Mouse (Mus musculus) heart, embryonic 10.5 days (tissue): ENCODE results near the gene Nsg1. TPM values are rescaled to one million over a fixed set of nuclear protein-coding genes. Genes with fewer than 3 reads are reported as not detected.

ENCODE experiments used
- DNase-seq: peaks from one replicate; pipeline ENCODE4 v3.0.0-alpha.2; 2017; ENCODE audit warnings: low spot score
- H3K27ac ChIP-seq: fragments of 300-500 bp; sonication (generic); 2 replicates; pipeline ENCODE4 v1.5.1; 2016; ENCODE audit warnings: mild to moderate bottlenecking
- H3K27me3 ChIP-seq: fragments of 300-500 bp; sonication (generic); 2 replicates; pipeline ENCODE4 v1.6.1; 2016; ENCODE audit warnings: mild to moderate bottlenecking; ENCODE audit not compliant: poor library complexity, insufficient read depth, severe bottlenecking
- H3K36me3 ChIP-seq: fragments of 300-500 bp; sonication (generic); 2 replicates; pipeline ENCODE4 v1.6.1; 2016; ENCODE audit warnings: mild to moderate bottlenecking, moderate library complexity
- H3K4me1 ChIP-seq: fragments of 300-500 bp; sonication (generic); 2 replicates; pipeline ENCODE4 v1.6.1; 2016; ENCODE audit warnings: mild to moderate bottlenecking
- H3K4me3 ChIP-seq: fragments of 300-500 bp; sonication (generic); 2 replicates; pipeline ENCODE4 v1.5.1; 2016; ENCODE audit warnings: mild to moderate bottlenecking, moderate library complexity
- H3K9me3 ChIP-seq: fragments of 300-500 bp; sonication (generic); 2 replicates; pipeline ENCODE4 v1.6.1; 2016; ENCODE audit warnings: mild to moderate bottlenecking, moderate library complexity
- WGBS: fragments of 180-500 bp; shearing (Covaris S2); methylation state at CpG from one replicate; pipeline ENCODE4 v1.1.7; 2016; 5-methylcytosine and 5-hydroxymethylcytosine counted together
- polyA plus RNA-seq: library from polyadenylated mRNA; unstranded; fragments of >200 nt; fragmentation: Nextera tagmentation; extraction: Ambion mirVana; gene quantifications from 2 replicates; pipeline ENCODE4 v1.2.1, GENCODE M21; 2016

The Nsg1 gene
- 17.4 and 32.6 TPM in 2 replicates for polyA plus RNA-seq

DNA sequence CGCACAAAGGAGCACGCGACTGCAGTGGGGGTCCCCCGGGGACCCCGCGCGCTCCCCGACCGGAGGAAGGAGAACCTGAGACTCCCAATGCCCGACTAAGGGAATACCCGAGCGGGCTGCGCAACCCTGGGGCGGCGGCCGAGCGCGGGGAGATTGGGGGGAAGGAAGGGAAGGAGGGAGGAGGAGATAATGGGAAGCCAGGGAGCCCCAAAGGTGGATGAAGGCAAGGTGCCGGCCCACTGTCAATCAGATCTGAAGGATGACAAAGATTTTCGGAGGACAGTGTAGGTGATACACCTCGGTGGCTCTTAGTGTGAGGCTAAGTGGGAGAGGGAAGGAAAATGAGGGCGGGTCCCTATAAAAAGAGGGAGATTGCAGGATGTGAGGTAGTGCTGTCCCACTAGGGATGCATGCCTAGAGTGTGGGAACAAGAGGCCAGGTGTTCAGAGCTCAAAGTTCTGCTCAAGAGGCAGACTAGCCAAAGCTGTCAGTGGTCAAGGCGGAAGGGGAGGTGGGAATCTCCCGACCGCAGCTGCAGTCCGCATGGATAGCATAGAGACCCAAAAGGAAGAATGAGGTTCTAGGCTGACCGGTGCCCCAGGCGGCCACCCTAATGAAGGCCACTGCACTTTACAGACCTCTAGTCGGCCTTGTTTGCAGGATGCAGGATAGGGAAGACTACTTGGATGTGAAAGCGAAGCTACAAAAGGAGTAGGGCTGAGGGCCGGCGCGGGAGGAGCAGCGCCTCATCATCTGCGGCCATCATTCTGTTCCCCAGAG is at the start of gene Nsg1:
Gene Nsg1 (minus strand): TSS at position 274 of the 780 bp plus-strand sequence.
- peaks cover 90% of the 10 kb centered on the region for H3K27me3 ChIP-seq
- peaks cover 9% of the 10 kb centered on the region for H3K4me1 ChIP-seq
- no peaks in the 10 kb centered on the region for H3K9me3 ChIP-seq
- DNase-seq = no peak
- H3K4me3 ChIP-seq = peak within 1 kb of the TSS; percentile 78
- peak within 1 kb of the TSS; percentile 82 for H3K27ac ChIP-seq
- 8% methylated on average over 35 of the region's 35 CpGs for WGBS
- H3K36me3 ChIP-seq = peaks cover 3% of the 10 kb centered on the region

DNA sequence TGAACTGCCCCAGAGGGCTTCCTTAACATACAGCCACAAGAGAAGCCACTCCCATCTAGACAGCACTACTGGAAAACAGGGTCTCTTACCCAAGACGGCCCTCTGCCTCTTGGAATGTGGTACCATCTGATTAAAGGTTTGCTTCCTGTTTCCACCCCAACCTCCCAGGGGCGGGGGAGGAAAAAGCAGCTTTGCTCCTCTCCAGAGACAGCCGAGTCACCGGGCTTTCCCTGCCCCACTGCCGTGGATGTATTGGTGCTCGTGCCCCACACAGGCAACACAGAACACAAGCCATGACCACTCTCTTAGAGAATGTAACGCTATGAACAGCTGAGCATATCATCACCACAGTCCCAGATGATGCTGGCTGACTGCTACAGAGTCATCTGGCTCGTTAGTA is 49.3 kb upstream of the Nsg1 start:
- Histone ChIP-seq H3K4me1 (peaks cover 5% of the 10 kb centered on the region; the same call in 1 of the 2 replicates), H3K36me3 (peaks cover 57% of the 10 kb centered on the region), H3K4me3 (no peak overlapping the region), H3K9me3 (no peaks in the 10 kb centered on the region), H3K27me3 (no peaks in the 10 kb centered on the region), H3K27ac (no peak overlapping the region)
- WGBS = 49% methylated on average over 8 of the region's 8 CpGs
- no peak for DNase-seq

DNA sequence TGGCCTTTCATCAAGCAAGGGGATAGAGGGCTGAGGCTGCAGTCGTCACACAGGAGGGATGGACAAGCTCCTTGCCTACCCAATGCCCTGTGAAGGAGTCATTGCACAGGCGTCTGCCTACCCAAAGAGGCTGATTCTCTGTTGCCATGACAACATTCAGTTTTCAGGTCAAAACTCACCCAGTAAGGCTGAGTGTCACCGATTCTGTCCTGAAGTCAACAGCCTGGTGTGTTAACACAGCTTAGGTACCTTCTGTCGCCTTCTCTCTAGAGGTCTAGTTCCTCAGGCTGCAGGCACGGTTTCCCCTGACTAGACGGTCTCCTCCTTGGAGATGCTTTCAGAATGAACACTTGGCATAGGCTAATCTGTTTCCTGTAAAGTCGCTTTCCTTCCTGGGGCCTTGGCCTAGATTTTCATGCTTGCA is 45.6 kb upstream of the Nsg1 start:
- Histone ChIP-seq H3K4me1 (peaks cover 5% of the 10 kb centered on the region; the same call in 1 of the 2 replicates), H3K27me3 (no peaks in the 10 kb centered on the region), H3K9me3 (no peaks in the 10 kb centered on the region), H3K27ac (no peak overlapping the region), H3K4me3 (no peak overlapping the region), H3K36me3 (peaks cover 60% of the 10 kb centered on the region)
- no peak for DNase-seq
- 85% methylated on average over 7 of the region's 7 CpGs for WGBS

DNA sequence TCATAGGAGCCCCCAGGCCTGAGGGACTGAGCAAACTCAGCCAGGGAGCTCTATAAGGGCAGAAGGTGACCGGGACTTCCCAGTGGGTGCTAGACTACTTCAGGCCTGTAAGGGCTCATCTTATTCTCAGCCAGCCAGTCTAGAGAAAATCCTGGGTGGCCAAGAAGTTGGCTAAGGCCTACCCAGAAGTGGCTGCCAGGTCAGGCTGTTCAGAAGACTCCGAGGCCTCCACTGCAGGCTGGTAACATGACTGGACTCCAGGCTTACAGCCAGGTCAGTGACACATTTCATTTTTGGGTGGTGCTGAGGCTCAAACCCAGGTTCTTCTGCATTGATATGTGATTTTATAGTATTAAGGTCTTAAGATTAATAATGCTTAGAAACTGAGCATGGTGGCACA is 40.0 kb upstream of the Nsg1 start:
- no peak for DNase-seq
- WGBS = 88% methylated on average over 2 of the region's 2 CpGs
- Histone ChIP-seq H3K4me3 (no peak overlapping the region), H3K27me3 (no peaks in the 10 kb centered on the region), H3K27ac (no peak overlapping the region), H3K4me1 (no peaks in the 10 kb centered on the region), H3K36me3 (peaks cover 45% of the 10 kb centered on the region), H3K9me3 (no peaks in the 10 kb centered on the region)

DNA sequence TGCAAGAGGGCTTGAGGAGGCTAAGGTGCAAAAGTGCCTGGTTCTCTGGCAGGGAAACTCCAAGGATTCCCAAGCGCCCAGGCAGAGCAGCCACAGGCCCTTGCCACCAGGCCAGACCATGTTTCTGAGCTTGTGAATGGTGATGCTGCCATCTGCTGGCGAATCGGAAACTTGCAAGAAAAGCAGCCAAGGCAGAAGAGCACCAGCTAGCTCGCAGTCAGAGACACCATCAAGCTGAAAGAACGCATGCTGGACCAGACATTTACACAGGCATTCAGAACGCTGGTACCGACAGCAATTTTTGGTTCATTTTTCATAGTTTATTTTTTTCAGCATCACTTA is 37.7 kb upstream of the Nsg1 start:
- H3K9me3 ChIP-seq = no peaks in the 10 kb centered on the region
- WGBS = 19% methylated on average over 7 of the region's 7 CpGs
- H3K4me1 ChIP-seq = no peaks in the 10 kb centered on the region
- H3K36me3 ChIP-seq = peaks cover 22% of the 10 kb centered on the region
- H3K27ac ChIP-seq = no peak overlapping the region
- peak; percentile 89 for DNase-seq
- H3K27me3 ChIP-seq = no peaks in the 10 kb centered on the region
- no peak overlapping the region for H3K4me3 ChIP-seq

DNA sequence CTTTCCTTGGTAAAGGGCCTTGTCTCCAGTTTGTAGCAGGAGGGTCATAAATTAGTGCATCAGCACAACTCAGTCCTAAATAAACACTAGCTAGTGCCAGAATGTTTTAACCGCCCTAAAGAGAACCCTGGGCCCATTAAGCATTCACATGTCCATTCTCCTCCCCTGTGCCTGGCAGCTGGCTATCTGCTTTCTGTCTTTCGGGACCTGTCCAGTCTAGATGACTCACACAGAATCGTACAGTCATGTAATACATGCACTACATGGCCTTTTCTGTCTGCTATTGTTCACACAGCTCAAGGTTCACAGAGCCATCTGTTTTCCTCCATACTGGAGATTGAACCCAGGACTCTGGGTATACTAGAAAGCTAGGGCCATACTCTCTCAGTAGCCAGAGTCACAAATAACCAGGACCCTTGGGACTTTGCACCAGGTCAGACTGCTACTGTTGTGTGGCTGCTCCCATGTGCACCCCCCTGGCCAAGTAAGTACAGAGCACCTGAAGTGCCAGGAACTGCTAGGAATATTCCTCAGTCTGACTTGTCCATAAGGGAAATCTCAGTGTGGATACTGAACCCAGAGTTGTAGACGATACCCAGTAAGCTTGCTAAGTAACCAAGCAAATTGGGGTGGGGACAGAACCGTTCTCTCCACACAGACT is 37.2 kb upstream of the Nsg1 start:
- no peak for DNase-seq
- Histone ChIP-seq H3K27ac (no peak overlapping the region), H3K4me1 (no peaks in the 10 kb centered on the region), H3K9me3 (no peaks in the 10 kb centered on the region), H3K36me3 (peaks cover 17% of the 10 kb centered on the region), H3K27me3 (no peaks in the 10 kb centered on the region), H3K4me3 (no peak overlapping the region)
- WGBS = 64% methylated on average over 5 of the region's 5 CpGs

DNA sequence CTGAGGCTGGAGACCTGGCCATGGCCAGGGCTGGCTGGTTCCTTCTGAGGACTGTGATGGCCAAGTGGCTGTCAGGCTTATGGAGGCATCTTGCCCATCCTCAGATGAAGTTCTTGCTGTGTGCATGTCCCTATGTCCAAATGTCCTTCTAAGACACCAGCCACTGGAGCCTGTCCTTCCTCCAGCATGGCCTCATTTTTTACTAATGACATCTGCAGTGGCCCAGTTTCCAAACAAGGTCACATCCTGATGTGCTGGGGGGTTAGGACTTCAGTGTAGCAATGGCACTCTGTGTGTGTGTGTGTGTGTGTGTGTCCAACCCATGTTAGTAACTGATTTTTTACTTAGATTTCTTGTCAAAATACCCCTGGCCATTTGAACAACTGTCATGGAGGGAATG is 36.2 kb upstream of the Nsg1 start:
- Histone ChIP-seq H3K36me3 (peaks cover 7% of the 10 kb centered on the region), H3K27ac (no peak overlapping the region), H3K9me3 (no peaks in the 10 kb centered on the region), H3K27me3 (no peaks in the 10 kb centered on the region), H3K4me3 (no peak overlapping the region), H3K4me1 (no peaks in the 10 kb centered on the region)
- DNase-seq = no peak

DNA sequence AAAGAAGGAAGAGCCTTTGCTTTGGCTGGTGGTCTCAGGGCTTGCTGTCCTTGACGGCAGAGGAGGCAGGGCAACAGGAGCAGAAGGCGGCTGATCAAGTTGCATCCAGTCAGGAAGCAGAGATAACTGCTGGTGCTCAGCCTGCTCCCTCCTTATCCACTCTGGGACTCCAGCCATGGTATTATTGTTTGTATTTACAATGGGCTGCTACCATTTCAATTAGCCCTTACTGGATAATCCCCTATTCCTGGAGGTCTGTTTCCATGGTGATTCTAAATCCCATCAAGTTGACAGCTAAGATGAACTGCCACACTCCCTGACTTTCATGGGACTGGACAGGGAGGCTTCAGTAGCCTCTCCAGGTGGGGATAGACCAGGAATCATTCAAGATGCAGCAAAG is 35.2 kb upstream of the Nsg1 start:
- DNase-seq = no peak
- 43% methylated on average over 2 of the region's 2 CpGs for WGBS
- no peaks in the 10 kb centered on the region; the same call in 1 of the 2 replicates for H3K36me3 ChIP-seq

DNA sequence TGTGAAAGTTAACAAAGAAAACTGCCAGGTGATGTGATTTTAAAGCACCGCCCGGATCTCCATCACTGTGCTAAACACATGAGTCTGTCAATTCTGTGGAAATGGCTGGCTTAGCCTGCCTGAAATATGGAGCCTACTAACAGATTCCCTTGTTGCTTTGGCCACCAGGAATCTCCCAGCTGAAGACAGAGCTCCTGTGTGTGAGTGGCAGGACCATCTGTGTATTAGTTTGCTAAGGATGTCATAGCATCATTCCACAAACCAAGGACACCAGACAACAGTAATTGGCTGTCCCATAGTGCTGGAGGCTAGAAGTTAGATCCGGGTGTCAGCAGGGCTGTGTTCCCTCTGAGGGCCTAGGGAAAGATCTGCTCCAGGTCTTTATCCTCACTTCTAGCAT is 31.2 kb upstream of the Nsg1 start:
- Histone ChIP-seq H3K4me3 (no peak overlapping the region), H3K9me3 (no peaks in the 10 kb centered on the region), H3K4me1 (no peaks in the 10 kb centered on the region), H3K36me3 (no peaks in the 10 kb centered on the region), H3K27me3 (no peaks in the 10 kb centered on the region), H3K27ac (no peak overlapping the region)
- DNase-seq = no peak
- WGBS = 80% methylated on average over 3 of the region's 3 CpGs

More for the DNA sequence above, 35.2 kb upstream of the Nsg1 start:
- Histone ChIP-seq H3K27ac (no peak overlapping the region), H3K4me1 (no peaks in the 10 kb centered on the region), H3K27me3 (no peaks in the 10 kb centered on the region), H3K4me3 (no peak overlapping the region), H3K9me3 (no peaks in the 10 kb centered on the region)

DNA sequence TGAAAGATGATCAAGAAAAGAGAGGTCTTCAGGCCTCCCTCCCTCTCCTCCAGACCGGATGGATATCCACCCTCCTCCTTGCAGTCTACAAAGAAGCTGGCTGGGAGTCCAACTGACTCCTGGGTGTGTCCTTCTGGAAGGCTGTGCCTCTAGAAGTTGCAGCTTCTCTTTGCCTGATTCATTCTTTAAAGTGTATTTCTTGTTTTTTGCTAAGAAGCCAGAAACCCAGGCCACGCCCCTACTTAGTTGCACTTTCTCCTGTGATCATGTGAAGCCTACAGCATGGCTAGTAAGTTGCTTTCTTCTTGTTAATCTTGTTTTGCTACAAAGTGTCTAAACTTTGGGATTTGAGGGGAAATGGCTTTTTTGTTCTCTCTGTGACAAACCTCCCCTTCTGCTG is 27.3 kb upstream of the Nsg1 start:
- Histone ChIP-seq H3K27me3 (no peaks in the 10 kb centered on the region), H3K4me3 (no peak overlapping the region), H3K27ac (no peak overlapping the region), H3K4me1 (no peaks in the 10 kb centered on the region), H3K9me3 (no peaks in the 10 kb centered on the region), H3K36me3 (no peaks in the 10 kb centered on the region)
- WGBS = 77% methylated on average over 2 of the region's 2 CpGs
- no peak for DNase-seq

DNA sequence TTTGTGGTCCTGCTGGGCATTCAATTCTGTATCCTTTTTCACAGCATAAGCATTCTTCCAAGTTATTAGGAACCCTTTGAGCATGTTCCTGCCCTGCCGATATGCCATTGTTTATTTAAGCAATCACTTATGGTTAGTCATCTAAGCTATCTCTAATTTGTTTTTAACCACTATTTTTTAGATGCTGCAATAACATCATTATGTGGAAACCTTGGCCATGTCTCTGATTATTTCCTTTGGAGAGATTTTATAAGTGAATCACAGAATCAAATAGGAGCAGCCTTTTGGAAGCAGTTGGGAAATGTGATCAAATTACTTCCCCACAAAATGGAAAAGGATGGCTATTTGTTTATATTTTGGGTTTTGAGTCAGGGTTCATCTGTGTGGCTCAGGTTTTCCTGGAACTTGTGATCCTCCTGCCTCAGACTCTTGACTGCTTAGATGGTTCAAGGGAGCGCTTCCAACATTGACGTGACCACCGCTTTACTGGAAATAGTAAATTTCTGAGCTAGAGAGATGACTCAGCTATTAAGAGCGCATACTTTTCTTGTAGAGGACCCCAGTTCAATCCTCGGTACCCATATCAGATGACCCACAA is 25.1 kb upstream of the Nsg1 start:
- no peak overlapping the region for H3K4me3 ChIP-seq
- no peaks in the 10 kb centered on the region for H3K9me3 ChIP-seq
- WGBS = 76% methylated on average over 6 of the region's 6 CpGs
- H3K27me3 ChIP-seq = no peaks in the 10 kb centered on the region
- no peak overlapping the region for H3K27ac ChIP-seq
- no peaks in the 10 kb centered on the region for H3K4me1 ChIP-seq
- DNase-seq = no peak
- H3K36me3 ChIP-seq = no peaks in the 10 kb centered on the region

DNA sequence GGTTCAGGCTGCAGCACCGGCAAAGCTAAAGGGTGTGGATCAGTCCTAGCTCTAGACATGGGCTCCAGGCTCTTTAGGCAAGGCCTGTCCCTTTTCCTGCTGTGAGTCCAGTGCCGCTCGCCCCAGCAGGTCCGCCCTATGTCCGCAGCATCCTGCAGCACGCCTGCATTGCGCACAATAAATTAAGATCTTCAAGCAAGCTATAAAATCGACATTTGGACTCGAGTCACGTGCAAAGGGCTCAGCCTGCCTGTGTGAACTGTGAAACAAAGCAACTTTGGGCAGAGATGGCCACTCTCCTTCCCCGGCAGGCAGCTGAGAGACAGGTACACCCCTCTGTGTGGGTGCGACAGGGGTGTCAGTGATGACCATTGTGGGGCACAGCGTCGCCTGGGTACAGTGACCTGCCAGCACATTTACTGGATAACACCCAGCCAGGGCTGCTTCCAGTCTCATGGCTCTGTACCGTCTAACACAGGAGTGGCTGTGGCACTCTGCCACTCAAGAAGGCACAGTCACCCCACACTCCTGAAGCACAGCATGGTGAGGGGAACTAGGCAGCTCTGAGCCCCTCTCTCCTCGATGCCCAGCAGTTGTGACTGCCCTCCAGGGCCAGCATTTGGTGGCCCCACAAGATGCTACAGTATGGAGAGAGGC is 14.7 kb upstream of the Nsg1 start:
- Histone ChIP-seq H3K27ac (no peak overlapping the region), H3K4me3 (no peak overlapping the region), H3K4me1 (no peaks in the 10 kb centered on the region), H3K9me3 (0 out of 2 replicates have a peak, but pooled peaks cover 2% of the 10 kb centered on the region), H3K27me3 (peaks cover 14% of the 10 kb centered on the region), H3K36me3 (no peaks in the 10 kb centered on the region)
- DNase-seq = no peak
- 78% methylated on average over 16 of the region's 16 CpGs for WGBS

DNA sequence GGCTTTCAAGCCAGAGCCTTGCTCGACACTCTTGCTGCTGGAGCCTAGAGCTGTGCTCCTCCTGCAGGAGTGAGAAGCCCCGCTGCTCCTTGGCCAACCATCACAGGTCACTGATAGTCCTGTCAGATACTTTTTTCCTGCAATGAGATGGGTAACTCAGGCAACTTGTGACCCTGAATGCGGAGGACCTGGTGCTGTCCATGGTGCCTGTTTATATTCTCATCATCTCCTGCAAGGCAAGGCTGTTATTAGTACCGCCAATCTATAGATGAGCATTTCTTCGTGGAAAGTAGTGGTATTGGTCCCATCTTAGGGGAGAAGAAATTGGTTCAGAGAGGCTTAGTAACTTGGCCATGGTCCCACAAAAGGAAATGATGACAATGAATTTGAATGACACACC is 14.1 kb upstream of the Nsg1 start:
- DNase-seq = no peak
- WGBS = 41% methylated on average over 5 of the region's 5 CpGs
- no peaks in the 10 kb centered on the region for H3K4me1 ChIP-seq
- H3K27ac ChIP-seq = no peak overlapping the region
- H3K36me3 ChIP-seq = no peaks in the 10 kb centered on the region
- peaks cover 14% of the 10 kb centered on the region for H3K27me3 ChIP-seq
- H3K9me3 ChIP-seq = 0 out of 2 replicates have a peak, but pooled peaks cover 2% of the 10 kb centered on the region
- H3K4me3 ChIP-seq = no peak overlapping the region
